Mouse (Mus musculus) kidney, adult 8-10 months (tissue): ENCODE measurements around the gene Cebpb.
A peak's percentile ranks its signal among the peaks of the same experiment; 100 is the strongest.

ENCODE experiments used
- DNase-seq, 2 experiments: peaks; one replicate each; pipeline ENCODE4 v3.0.0; 2022

Gene Cebpb

GRCm38 (mm10) chr2:167723589-167724206 lies 35.0 kb downstream of the Cebpb start:
- peak in 1 of 2 experiments; percentile 45 for DNase-seq

- no peak for DNase-seq
These were observed 37.2 kb downstream of the Cebpb start for GRCm38 (mm10) chr2:167725879-167726278.

GRCm38 (mm10) chr2:167727161-167727560 lies 38.4 kb downstream of the Cebpb start:
- DNase-seq, result peak; percentile 70 to 76

GRCm38 (mm10) chr2:167730036-167730435 lies 41.3 kb downstream of the Cebpb start:
- DNase-seq, result no peak

- no peak for DNase-seq
These were observed 42.4 kb downstream of the Cebpb start for GRCm38 (mm10) chr2:167731149-167731548.

GRCm38 (mm10) chr2:167734861-167735260 lies 46.1 kb downstream of the Cebpb start:
- DNase-seq, result no peak

GRCm38 (mm10) chr2:167739030-167739429 lies 50.3 kb downstream of the Cebpb start:
- DNase-seq, result no peak
